Mouse (Mus musculus) embryonic stem cell, embryonic (primary cell): ENCODE results near the gene Tbc1d13.
"Not testable (repeated sequence)": the region's sequence is repeated elsewhere in the genome, so short reads cannot be mapped to it uniquely, and the experiment has no call there.

Experiments used
- CTCF ChIA-PET, 4 experiments: fragments of 300-600 bp in 2 of 4; fragments of 350-600 bp in 2 of 4; sonication (Branson Sonifier 250); formaldehyde crosslinking; loops; one replicate each; lab custom pipeline; 2022; ENCODE audit warnings: inconsistent platforms in 2 of 4; lab: Charles Lee
- POLR2A ChIA-PET, 4 experiments: fragments of 300-600 bp in 2 of 4; fragments of 350-600 bp in 2 of 4; sonication (Branson Sonifier 250); formaldehyde crosslinking; loops; one replicate each; lab custom pipeline; 2022; ENCODE audit warnings: antibody characterized with exemption in 4 of 4, inconsistent platforms in 1 of 4; lab: Charles Lee

The Tbc1d13 gene

GRCm38 (mm10) chr2:30112564-30112963 lies 21.0 kb upstream of the Tbc1d13 start:
- CTCF ChIA-PET, result interaction anchor here in 1 of 4 experiments (0.7 to 1.4 kb wide), 2 partner anchors 11 to 50 kb away, joined by 4 to 9 read pairs; no protein-coding TSS in a partner anchor
- POLR2A ChIA-PET, result interaction anchor here in 3 of 4 experiments (0.6 to 2.0 kb wide), 9 partner anchors 11 to 291 kb away, joined by 3 to 6 read pairs (median 3); partner anchors contain the start of gene Zer1 (in 2 of the 3)

- ChIA-PET CTCF (interaction anchor here in 2 of 4 experiments (1.0 to 1.6 kb wide), 3 partner anchors 13 to 137 kb away, joined by 3 to 6 read pairs (median 5); no protein-coding TSS in a partner anchor), POLR2A (interaction anchor here in 3 of 4 experiments (0.6 to 9.7 kb wide), 18 partner anchors 9 to 160 kb away, joined by 3 to 229 read pairs (median 4); partner anchors contain the start of genes Tbc1d13 (in 2 of the 3), Kyat1 (in 1 of the 3) and Zdhhc12 (in 1 of the 3))
Measured at GRCm38 (mm10) chr2:30119641-30120051, 13.9 kb upstream of the Tbc1d13 start.

- CTCF ChIA-PET, result interaction anchor here in 1 of 4 experiments (1.6 kb wide), 1 partner anchor 42 kb away, joined by 6 read pairs; no protein-coding TSS in a partner anchor
- POLR2A ChIA-PET, result interaction anchor here in 2 of 4 experiments (0.9 to 9.7 kb wide), 8 partner anchors 10 to 159 kb away, joined by 3 to 229 read pairs (median 7); partner anchors contain the start of gene Tbc1d13 (in 2 of the 2)
Measured at GRCm38 (mm10) chr2:30120269-30120668, 13.3 kb upstream of the Tbc1d13 start.

- CTCF ChIA-PET, result interaction anchor here in 1 of 4 experiments (1.5 kb wide), 1 partner anchor 16 kb away, joined by 3 read pairs; no protein-coding TSS in a partner anchor
- POLR2A ChIA-PET, result interaction anchor here in 3 of 4 experiments (1.0 to 9.7 kb wide), 10 partner anchors 12 to 142 kb away, joined by 3 to 229 read pairs (median 4); partner anchors contain the start of genes Tbc1d13 (in 2 of the 3), Pkn3 (in 1 of the 3) and Spout1 (in 1 of the 3)
Measured at GRCm38 (mm10) chr2:30122766-30123165, 10.8 kb upstream of the Tbc1d13 start.

GRCm38 (mm10) chr2:30123729-30124471 lies 9.6 kb upstream of the Tbc1d13 start:
- CTCF ChIA-PET, result interaction anchor here in 3 of 4 experiments (0.6 to 1.9 kb wide), 8 partner anchors 10 to 345 kb away, joined by 3 to 9 read pairs (median 4); partner anchors contain the start of genes Spout1 (in 1 of the 3) and Tbc1d13 (in 1 of the 3)
- POLR2A ChIA-PET, result interaction anchor here (0.5 to 9.7 kb wide), 55 partner anchors 10 to 1660 kb away, joined by 3 to 229 read pairs (median 4); partner anchors contain the start of genes Tbc1d13 (in 3 of the 4), Phyhd1 (in 2 of the 4), Spout1 (in 2 of the 4) and Zdhhc12 (in 2 of the 4)

- POLR2A ChIA-PET, result interaction anchor here (0.5 to 9.7 kb wide), 61 partner anchors 9 to 1661 kb away, joined by 3 to 229 read pairs (median 5); partner anchors contain the start of genes Endog (in 3 of the 4), Tbc1d13 (in 3 of the 4), Phyhd1 (in 2 of the 4) and Spout1 (in 2 of the 4)
- CTCF ChIA-PET, result interaction anchor here in 3 of 4 experiments (0.6 to 1.9 kb wide), 9 partner anchors 9 to 345 kb away, joined by 3 to 9 read pairs (median 4); partner anchors contain the start of genes Spout1 (in 1 of the 3) and Tbc1d13 (in 1 of the 3)
Measured at GRCm38 (mm10) chr2:30124472-30125274, 8.9 kb upstream of the Tbc1d13 start, which contains the start of gene Zer1. Gene Zer1, minus strand, starts transcription at chr2:30124585.

GRCm38 (mm10) chr2:30128789-30129188 lies 4.8 kb upstream of the Tbc1d13 start:
- CTCF ChIA-PET, result no interaction called here

GRCm38 (mm10) chr2:30130156-30130555 lies 3.4 kb upstream of the Tbc1d13 start:
- POLR2A ChIA-PET, result interaction anchor here (0.5 to 10.3 kb wide), 27 partner anchors 7 to 333 kb away, joined by 3 to 393 read pairs (median 4); partner anchors contain the start of genes Endog (in 2 of the 4), Wdr34 (in 2 of the 4), Dolpp1 (in 1 of the 4) and Pkn3 (in 1 of the 4)

More at GRCm38 (mm10) chr2:30128789-30129188, 4.8 kb upstream of the Tbc1d13 start:
- POLR2A ChIA-PET, result interaction anchor here in 2 of 4 experiments (1.3 to 10.3 kb wide), 5 partner anchors 8 to 80 kb away, joined by 3 to 393 read pairs (median 7); partner anchors contain the start of genes Spout1 (in 1 of the 2) and Wdr34 (in 1 of the 2)

GRCm38 (mm10) chr2:30131240-30131639 lies 2.3 kb upstream of the Tbc1d13 start:
- CTCF ChIA-PET, result not testable (repeated sequence)
- POLR2A ChIA-PET, result interaction anchor here in 2 of 4 experiments (1.3 to 10.3 kb wide), 10 partner anchors 9 to 68 kb away, joined by 4 to 393 read pairs (median 35); partner anchors contain the start of genes Endog (in 1 of the 2), Pkn3 (in 1 of the 2), Spout1 (in 1 of the 2) and Zdhhc12 (in 1 of the 2)

More at GRCm38 (mm10) chr2:30130156-30130555, 3.4 kb upstream of the Tbc1d13 start:
- CTCF ChIA-PET, result interaction anchor here in 2 of 4 experiments (0.6 to 0.9 kb wide), 3 partner anchors 32 to 416 kb away, joined by 3 to 4 read pairs (median 3); no protein-coding TSS in a partner anchor

GRCm38 (mm10) chr2:30132801-30133612 lies 539 bp upstream of the Tbc1d13 start:
- ChIA-PET CTCF (interaction anchor here in 3 of 4 experiments (0.6 to 2.4 kb wide), 7 partner anchors 9 to 625 kb away, joined by 3 to 10 read pairs (median 4); partner anchors contain the start of gene Zer1 (in 1 of the 3)), POLR2A (interaction anchor here in 3 of 4 experiments (0.5 to 11.4 kb wide), 94 partner anchors 9 to 1152 kb away, joined by 3 to 393 read pairs (median 5); partner anchors contain the start of genes Endog (in 3 of the 3), Zer1 (in 3 of the 3), Ier5l (in 2 of the 3) and Kyat1 (in 2 of the 3))

- CTCF ChIA-PET, result interaction anchor here in 3 of 4 experiments (0.6 to 2.4 kb wide), 11 partner anchors 10 to 1222 kb away, joined by 3 to 10 read pairs (median 4); partner anchors contain the start of genes Endog (in 1 of the 3), Spout1 (in 1 of the 3) and Zer1 (in 1 of the 3)
Measured at GRCm38 (mm10) chr2:30134378-30134711, 799 bp downstream of the Tbc1d13 start.

GRCm38 (mm10) chr2:30134928-30135620 lies 1.5 kb downstream of the Tbc1d13 start:
- ChIA-PET POLR2A (interaction anchor here (0.6 to 11.4 kb wide), 151 partner anchors 10 to 1671 kb away, joined by 3 to 393 read pairs (median 5); partner anchors contain the start of genes Endog (in 3 of the 4), Kyat1 (in 3 of the 4), Zdhhc12 (in 3 of the 4) and Zer1 (in 3 of the 4)), CTCF (interaction anchor here (0.6 to 2.4 kb wide), 18 partner anchors 9 to 1223 kb away, joined by 3 to 10 read pairs (median 3); partner anchors contain the start of genes Endog (in 1 of the 4), Spout1 (in 1 of the 4) and Zer1 (in 1 of the 4))

More at GRCm38 (mm10) chr2:30134378-30134711, 799 bp downstream of the Tbc1d13 start:
- POLR2A ChIA-PET, result interaction anchor here (0.6 to 11.4 kb wide), 119 partner anchors 9 to 1617 kb away, joined by 3 to 393 read pairs (median 6); partner anchors contain the start of genes Kyat1 (in 3 of the 4), Zdhhc12 (in 3 of the 4), Zer1 (in 3 of the 4) and Endog (in 2 of the 4)

GRCm38 (mm10) chr2:30136458-30136857 lies 2.9 kb downstream of the Tbc1d13 start:
- CTCF ChIA-PET, result no interaction called here
- POLR2A ChIA-PET, result interaction anchor here (0.7 to 11.4 kb wide), 29 partner anchors 8 to 338 kb away, joined by 3 to 393 read pairs (median 7); partner anchors contain the start of genes Zdhhc12 (in 3 of the 4), Zer1 (in 2 of the 4), Endog (in 1 of the 4) and Ier5l (in 1 of the 4)

- ChIA-PET CTCF (interaction anchor here in 2 of 4 experiments (0.8 to 1.5 kb wide), 2 partner anchors 32 to 101 kb away, joined by 3 read pairs; partner anchors contain the start of genes Endog (in 1 of the 2) and Gm28035 (in 1 of the 2)), POLR2A (interaction anchor here (0.5 to 11.4 kb wide), 18 partner anchors 9 to 1097 kb away, joined by 3 to 229 read pairs (median 4); partner anchors contain the start of gene Zer1 (in 2 of the 4))
Measured at GRCm38 (mm10) chr2:30140021-30140420, 6.5 kb downstream of the Tbc1d13 start.
